Mouse (Mus musculus) heart, postnatal 0 days (tissue): ENCODE measurements around the gene Myh3.

Experiments used
- CTCF ChIP-seq: IDR thresholded peaks from 2 replicates; pipeline ENCODE4 v1.5.1; 2016; ENCODE audit warnings: antibody characterized with exemption, control low read depth, low read depth
- EP300 ChIP-seq: IDR thresholded peaks from 2 replicates; pipeline ENCODE4 v1.6.1; 2016; ENCODE audit warnings: antibody characterized with exemption, low read depth

GRCm38 (mm10) chr11:67094470-67094869 lies 16.4 kb downstream of the Myh3 start:
- TF ChIP-seq CTCF, result no peak
- TF ChIP-seq EP300, result no peak
